Mouse (Mus musculus) heart, adult 9 months (tissue): ENCODE results near the gene Hist1h2br.
"Not testable (repeated sequence)": the region's sequence is repeated elsewhere in the genome, so short reads cannot be mapped to it uniquely, and the experiment has no call there.

Experiments used
- DNase-seq, 2 experiments: peaks; one replicate each; pipeline ENCODE4 v3.0.0; 2022; ENCODE audit warnings: low spot score in 2 of 2

The Hist1h2br gene

DNA sequence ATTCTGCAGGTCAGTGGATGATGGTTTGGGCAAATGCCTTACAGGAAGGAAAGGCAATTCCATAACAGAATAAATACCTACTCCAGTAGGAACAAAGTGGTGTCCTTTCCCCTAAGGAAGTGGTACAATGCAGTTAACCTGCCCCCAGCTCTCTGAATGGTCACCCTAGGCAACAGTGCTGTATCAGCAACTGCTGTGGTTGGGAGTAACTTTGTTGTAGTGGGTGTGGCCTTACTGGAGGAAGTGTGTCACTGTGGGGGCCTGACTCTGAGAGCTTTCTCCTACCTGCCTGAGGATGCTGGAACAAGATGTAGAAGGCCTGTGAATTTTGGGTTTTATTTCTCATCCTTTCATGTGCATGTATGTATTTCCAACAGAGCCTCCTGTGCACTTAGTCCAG, 12.8 kb downstream of the Hist1h2br start:
- DNase-seq, result not testable (repeated sequence)

DNA sequence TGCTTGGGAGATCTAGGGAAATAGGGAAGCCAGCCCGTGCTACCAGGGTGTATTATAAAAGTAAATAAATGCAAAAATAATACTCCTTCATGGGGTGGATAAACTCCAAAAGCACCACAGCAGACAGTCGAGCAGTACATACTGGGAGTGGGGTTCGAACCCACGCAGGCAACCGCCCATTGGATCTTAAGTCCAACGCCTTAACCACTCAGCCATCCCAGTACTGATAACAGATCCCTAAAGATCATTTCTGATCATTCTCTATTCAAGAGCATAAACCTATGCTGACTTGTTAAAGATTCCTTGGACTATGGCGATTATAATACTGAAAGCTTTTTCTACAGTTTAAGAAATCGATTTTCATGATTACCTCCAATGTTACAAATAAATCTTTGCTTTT, 14.3 kb downstream of the Hist1h2br start:
- DNase-seq, result no peak

DNA sequence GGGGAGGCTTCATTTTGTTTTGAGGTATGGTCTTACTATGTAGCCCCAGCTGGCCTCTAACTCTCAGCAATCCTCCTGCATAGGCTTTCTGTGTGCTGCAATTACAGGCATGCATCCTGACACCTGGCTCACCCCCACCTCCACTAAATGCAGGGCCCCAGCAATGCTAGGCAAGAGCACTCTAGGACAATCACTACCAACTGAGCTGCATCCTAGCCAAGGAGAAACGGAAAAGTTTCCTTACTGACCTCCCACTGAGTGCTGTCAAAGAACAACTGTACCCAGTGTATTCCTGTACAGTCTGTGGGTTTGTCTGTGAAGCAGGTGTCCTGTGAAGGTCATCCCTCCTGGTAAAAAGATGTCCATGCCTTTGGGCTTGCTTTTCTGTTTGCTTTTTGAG, 17.2 kb downstream of the Hist1h2br start:
- DNase-seq, result not testable (repeated sequence)

DNA sequence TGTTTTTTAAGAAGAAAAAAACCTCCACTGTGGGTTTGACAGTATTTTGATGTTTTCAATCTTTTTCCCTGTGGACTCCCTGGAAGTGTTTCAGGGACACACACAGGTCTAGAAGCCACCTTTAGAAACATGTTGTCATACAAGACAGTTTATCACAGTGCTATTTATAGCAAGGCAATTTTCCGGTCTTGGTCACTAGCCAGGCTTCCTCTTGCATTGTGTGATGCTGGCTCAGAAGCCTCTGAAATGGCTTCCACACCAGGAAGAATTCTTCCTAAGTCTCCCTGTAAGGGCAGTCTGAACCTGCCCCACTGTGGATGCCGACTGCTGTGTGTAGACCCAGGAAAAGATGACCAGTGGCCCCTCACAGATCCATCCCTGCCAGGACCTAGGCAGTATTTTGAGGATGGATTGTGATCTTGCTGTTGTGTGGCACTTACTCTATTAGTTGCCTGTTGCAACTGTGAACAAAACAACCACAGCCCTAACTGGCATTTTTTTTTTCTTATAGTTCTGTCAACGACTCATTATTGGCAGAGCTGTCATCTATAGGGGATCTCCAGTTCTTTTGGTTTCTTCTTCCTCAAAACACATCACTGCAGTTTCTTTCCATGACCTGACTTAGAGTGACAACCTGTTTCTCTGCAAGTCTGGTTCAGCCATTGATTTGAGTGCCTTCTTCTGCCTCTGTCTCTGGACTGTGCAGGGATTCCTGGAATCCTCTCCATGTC, 18.8 kb downstream of the Hist1h2br start:
- peak; percentile 77 to 84 for DNase-seq

DNA sequence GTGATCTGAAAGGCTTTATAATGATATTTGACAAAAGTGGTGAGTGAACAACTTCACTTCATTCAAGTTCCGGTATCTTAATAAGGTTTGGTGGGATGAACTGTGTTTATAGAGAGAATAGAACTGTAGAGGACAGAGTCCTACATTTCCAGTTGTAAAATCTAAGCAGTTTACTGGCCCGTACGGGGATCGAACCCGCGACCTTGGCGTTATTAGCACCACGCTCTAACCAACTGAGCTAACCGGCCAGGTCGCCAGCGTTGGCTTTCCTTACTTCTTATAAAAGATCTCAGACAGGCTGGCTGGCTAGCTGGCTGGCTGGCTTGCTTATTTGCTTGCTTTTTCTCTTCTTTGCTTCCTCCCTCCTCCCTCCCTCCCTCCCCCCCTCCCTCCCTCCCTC, 21.6 kb downstream of the Hist1h2br start:
- DNase-seq, result peak; percentile 47 to 86

DNA sequence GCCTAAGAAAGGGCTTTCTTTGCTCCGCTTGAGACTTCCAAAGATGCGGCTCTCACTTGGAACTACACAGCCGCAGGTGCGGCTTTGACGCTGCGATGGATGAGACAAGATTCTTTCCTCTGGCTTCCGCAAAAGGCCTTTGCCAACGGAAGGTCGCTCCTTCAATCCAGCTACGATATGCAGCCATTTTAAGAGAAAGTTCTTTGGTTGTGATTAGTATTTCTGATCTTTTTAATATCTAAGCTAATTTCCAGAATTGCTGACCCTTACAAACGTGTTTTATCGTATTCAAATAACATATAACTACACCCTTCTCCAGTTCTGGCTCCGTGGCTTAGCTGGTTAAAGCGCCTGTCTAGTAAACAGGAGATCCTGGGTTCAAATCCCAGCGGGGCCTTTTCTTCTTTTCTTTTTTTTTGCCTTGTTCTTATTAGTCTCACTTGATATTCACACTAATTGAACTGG, 22.2 kb downstream of the Hist1h2br start:
- DNase-seq, result peak in 1 of 2 experiments; percentile 71

DNA sequence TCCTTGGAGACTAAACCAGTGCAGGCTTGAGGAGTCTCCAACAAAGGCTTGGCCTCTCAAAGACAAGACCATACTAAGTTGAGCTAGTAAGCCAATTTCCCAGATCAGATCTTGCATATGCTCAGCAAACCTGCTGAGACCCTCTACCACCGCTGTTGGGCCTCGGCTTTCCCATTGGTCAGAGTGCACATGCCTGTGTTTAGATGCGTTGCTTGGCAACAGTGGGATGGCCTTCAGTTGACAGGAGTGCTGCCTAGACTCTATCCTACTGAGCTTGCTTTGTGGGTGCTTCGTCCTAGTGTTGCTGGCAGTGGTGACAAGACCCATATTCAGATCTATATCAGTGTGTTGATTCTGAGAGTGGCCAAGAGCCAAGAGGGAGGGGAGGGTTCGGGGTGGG, 28.1 kb downstream of the Hist1h2br start:
- no peak for DNase-seq

DNA sequence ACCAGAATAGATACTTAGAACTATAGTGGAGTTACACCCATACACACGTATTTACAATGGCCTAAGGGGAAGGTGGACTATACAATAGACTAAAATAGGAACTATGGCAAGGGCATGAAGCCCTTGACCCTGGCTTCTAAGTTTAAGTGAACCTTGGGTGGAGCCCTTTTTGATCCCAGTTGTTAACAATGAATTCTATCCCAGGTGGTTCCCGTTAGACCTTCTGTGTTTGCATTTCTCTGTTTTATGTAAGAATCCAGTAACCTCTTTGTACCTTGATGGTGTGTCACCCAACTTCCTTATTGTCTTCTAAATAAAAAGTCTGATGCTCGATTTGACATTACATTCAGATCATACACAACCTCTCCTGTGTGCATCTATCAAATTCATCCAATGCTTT, 32.0 kb downstream of the Hist1h2br start:
- DNase-seq, result not testable (repeated sequence)

DNA sequence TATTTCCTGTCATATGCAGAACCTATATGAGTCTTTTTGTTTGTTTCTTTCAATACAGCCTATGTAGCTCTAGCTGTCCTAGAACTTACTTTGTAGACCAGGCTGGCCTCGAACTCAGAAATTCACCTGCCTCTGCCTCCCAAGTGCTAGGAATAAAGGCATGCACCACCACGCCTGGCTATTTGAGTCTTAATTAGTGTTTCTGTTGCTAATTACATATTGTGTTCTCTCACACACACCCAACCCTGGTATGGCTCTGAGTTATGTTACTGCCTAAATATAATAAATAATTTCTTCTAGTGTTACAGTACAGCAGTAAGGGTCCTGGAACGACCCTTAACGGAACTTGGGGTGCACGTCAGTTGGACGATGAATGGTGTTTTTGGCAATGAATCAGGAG, 47.2 kb downstream of the Hist1h2br start:
- no peak for DNase-seq

DNA sequence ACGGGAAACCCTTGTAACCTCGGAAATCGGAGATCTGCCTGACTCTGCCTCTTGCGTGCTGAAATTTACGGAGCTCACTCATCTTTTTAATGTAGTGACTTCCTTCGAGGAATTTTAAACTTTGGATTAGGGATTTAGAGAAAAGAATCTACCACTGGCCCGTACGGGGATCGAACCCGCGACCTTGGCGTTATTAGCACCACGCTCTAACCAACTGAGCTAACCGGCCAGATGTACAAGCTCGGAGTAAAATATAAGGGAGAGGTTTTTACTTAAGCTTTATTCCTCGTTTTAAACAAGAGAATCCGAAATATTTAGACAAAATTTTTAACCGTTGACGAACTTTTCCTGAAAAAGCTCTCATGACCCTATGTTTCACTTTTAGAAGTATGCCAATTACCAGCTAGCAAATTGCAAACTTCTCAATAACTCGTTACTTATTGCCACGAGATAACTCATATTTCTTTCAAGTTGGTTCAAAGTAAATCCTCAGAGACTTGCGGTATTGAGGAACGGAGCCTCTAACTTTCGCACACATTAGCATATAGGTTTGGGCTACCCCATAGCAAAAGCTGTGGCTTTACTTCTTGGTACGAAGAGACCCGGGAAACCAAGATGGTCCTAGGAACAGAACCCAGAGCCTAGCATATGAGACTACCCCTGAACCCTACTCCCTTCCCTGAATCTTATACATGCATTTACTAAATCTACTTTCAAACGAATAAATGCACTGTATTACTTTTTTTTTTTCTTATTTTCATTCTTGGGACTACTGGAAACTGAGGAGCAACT, 48.5 kb downstream of the Hist1h2br start:
- DNase-seq, result peak in 1 of 2 experiments; percentile 5

DNA sequence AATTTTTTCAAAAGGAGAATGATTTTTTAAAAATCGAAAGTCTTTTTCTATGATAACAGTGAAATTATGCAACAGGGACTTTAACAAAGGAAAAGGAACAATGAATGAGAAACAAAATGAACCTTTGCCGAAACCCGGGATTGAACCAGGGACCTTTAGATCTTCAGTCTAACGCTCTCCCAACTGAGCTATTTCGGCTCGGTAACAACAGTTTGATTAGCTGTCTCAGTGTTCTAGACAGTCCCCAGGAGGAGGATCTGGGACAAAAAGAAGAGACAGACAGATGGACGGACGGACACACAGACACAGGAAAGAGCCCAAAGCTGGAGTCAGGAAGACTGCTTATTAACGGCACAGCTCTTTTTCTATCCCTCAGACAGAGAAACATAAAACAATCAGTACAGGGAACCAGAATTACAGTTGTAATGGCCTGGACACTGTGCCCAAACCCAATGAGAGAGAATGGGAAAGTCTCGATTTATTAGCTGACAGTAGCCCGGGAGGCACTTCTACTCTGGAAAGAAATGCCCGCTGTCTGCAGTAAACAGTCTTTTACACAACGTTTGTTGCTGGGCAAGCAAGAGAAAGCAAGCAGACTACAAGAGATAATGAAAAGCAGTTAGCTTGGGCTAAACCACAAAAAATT, 49.3 kb downstream of the Hist1h2br start:
- DNase-seq, result peak in 1 of 2 experiments; percentile 19

DNA sequence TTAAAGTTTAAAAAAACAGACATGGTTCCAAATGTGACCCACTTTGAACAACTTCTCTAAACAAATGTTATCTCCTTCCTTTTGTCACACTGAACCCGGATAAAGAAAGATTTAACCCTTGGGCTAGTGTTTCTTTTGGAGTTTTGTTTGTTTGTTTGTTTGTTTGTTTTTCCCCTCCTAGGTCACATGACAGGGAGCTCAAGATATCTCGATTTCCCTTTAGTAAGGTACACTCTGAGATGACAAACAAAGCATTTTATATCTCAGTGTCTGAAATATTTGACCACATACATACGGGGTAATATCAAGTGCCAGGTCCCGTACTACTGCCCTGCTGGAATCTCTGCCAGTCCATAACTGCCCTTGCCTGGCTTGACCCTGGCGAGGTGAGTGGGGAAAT, 49.9 kb downstream of the Hist1h2br start:
- DNase-seq, result no peak

DNA sequence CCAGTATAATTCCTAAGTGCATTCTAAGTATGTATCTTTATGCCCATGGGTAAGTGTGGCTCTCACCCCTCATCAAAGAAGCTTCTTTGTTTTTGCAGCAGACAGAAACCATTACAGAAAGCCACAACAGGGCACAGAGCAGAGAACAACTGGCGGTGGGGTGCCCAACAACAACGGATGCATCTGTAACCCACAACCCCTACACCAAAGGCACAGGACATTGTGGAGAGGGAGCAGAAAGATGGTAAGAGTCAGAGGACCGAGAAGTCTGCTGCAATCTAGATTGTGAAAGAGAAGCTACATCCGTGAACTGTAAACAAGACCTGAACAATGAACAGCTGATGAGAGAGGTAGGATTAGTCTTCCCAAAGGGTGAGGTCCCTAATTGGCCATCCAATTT, 51.0 kb downstream of the Hist1h2br start:
- no peak for DNase-seq
